Mouse (Mus musculus): Measurements from ENCODE around the gene Nol12. TPM values are rescaled to one million over a fixed set of nuclear protein-coding genes. Genes with fewer than 3 reads are reported as not detected.

Nol12 gene
- 51.6 and 60.7 TPM in 2 replicates for polyA plus RNA-seq (2021; fragmentation: Nextera tagmentation)
- long read RNA-seq, experiment 1, transcript Nol12-203 (6 exons, 3,721 nt): major isoform, 21 of 45 reads
- long read RNA-seq, experiment 1, partial matches to known transcripts: 5 of 45 reads
- long read RNA-seq, experiment 1, other reads (novel, unspliced or antisense): 19 of 45 reads
- long read RNA-seq, experiment 2, transcript Nol12-203 (6 exons, 3,721 nt): major isoform, 37 of 63 reads
- long read RNA-seq, experiment 2, partial matches to known transcripts: 5 of 63 reads
- long read RNA-seq, experiment 2, other reads (novel, unspliced or antisense): 21 of 63 reads

GRCm38 (mm10) chr15:78934784-78935320, at the start of gene Nol12:
Gene Nol12 (plus strand): TSS chr15:78934933.

GRCm38 (mm10) chr15:78899409-78899739, 35.4 kb upstream of the Nol12 start, which contains the start of gene Gm49510:
Gene Gm49510 (plus strand): TSS chr15:78899667.

GRCm38 (mm10) chr15:78899740-78900584, 34.8 kb upstream of the Nol12 start, which contains the start of gene Sh3bp1:
Gene Sh3bp1 (plus strand): TSS chr15:78899768.

GRCm38 (mm10) chr15:78913632-78914090, 21.1 kb upstream of the Nol12 start, which contains the start of gene Pdxp:
Gene Pdxp (plus strand): TSS chr15:78913919.

GRCm38 (mm10) chr15:78926021-78926919, 8.5 kb upstream of the Nol12 start, which contains the start of gene Lgals1:
Gene Lgals1 (plus strand): TSS chr15:78926725.

GRCm38 (mm10) chr15:78947657-78948056, 12.9 kb downstream of the Nol12 start, which contains the start of gene Triobp:
Gene Triobp (plus strand): TSS chr15:78947724.

Other genes with a start within 250 kb of the Nol12 start
- 8.0 and 9.8 TPM in 2 replicates for gene Elfn2, start 216.2 kb upstream of the Nol12 start, polyA plus RNA-seq (2021; fragmentation: Nextera tagmentation)
- 2.3 and 4.0 TPM in 2 replicates for gene Mfng, start 161.5 kb upstream of the Nol12 start, polyA plus RNA-seq (2021; fragmentation: Nextera tagmentation)
- 0.65 and 1.0 TPM in 2 replicates for gene Card10, start 131.9 kb upstream of the Nol12 start, polyA plus RNA-seq (2021; fragmentation: Nextera tagmentation)
- 16.2 and 25.4 TPM in 2 replicates for gene Cdc42ep1, start 92.3 kb upstream of the Nol12 start, polyA plus RNA-seq (2021; fragmentation: Nextera tagmentation)
- gene Lgals2, start 79.4 kb upstream of the Nol12 start, polyA plus RNA-seq (2021; fragmentation: Nextera tagmentation): 0.36 and 0.77 TPM in 2 replicates
- 5.6 and 30.0 TPM in 2 replicates for gene Gga1, start 57.7 kb upstream of the Nol12 start, polyA plus RNA-seq (2021; fragmentation: Nextera tagmentation)
- gene Gm49510, start 35.3 kb upstream of the Nol12 start, polyA plus RNA-seq (2021; fragmentation: Nextera tagmentation): 0.13 and 0.29 TPM in 2 replicates
- gene Sh3bp1, start 35.2 kb upstream of the Nol12 start, polyA plus RNA-seq (2021; fragmentation: Nextera tagmentation): 3.0 and 5.8 TPM in 2 replicates
- 65.2 and 218 TPM in 2 replicates for gene Pdxp, start 21.0 kb upstream of the Nol12 start, polyA plus RNA-seq (2021; fragmentation: Nextera tagmentation)
- 87.8 and 99.7 TPM in 2 replicates for gene Lgals1, start 8.2 kb upstream of the Nol12 start, polyA plus RNA-seq (2021; fragmentation: Nextera tagmentation)
- 3.9 and 5.3 TPM in 2 replicates for gene Triobp, start 12.8 kb downstream of the Nol12 start, polyA plus RNA-seq (2021; fragmentation: Nextera tagmentation)
- gene H1f0, start 93.5 kb downstream of the Nol12 start, polyA plus RNA-seq (2021; fragmentation: Nextera tagmentation): 61.5 and 63.8 TPM in 2 replicates
- 0.16 and 0.34 TPM in 2 replicates for gene Galr3, start 107.0 kb downstream of the Nol12 start, polyA plus RNA-seq (2021; fragmentation: Nextera tagmentation)
- gene Ankrd54, start 128.0 kb downstream of the Nol12 start, polyA plus RNA-seq (2021; fragmentation: Nextera tagmentation): 22.1 and 28.1 TPM in 2 replicates
- gene Eif3l, start 140.2 kb downstream of the Nol12 start, polyA plus RNA-seq (2021; fragmentation: Nextera tagmentation): 90.8 and 101 TPM in 2 replicates
- gene Micall1, start 174.0 kb downstream of the Nol12 start, polyA plus RNA-seq (2021; fragmentation: Nextera tagmentation): 2.9 and 6.4 TPM in 2 replicates
- 149 and 159 TPM in 2 replicates for gene Polr2f, start 206.1 kb downstream of the Nol12 start, polyA plus RNA-seq (2021; fragmentation: Nextera tagmentation)
- 16.3 and 16.6 TPM in 2 replicates for gene 1700088E04Rik, start 206.3 kb downstream of the Nol12 start, polyA plus RNA-seq (2021; fragmentation: Nextera tagmentation)
- gene Sox10, start 230.3 kb downstream of the Nol12 start, polyA plus RNA-seq (2021; fragmentation: Nextera tagmentation): 6.5 and 34.2 TPM in 2 replicates